Mouse (Mus musculus) CH12.LX (cell line): ENCODE measurements at regions not wholly inside any gene's neighbourhood (a gene's known extent, or its start where the extent isn't known, plus 50 kb on each side); places are given as distances from the start of the nearest gene placed in this dataset.
A peak's percentile ranks its signal among the peaks of the same experiment; 100 is the strongest.

ENCODE experiments used
- DNase-seq: peaks from one replicate; pipeline ENCODE4 v3.0.0-alpha.2; 2013; ENCODE audit errors: extremely low read depth
- H3K27ac ChIP-seq: 2 replicates; pipeline ENCODE4 v1.5.1; 2012; ENCODE audit warnings: low read depth, mild to moderate bottlenecking, control low read depth, moderate library complexity; ENCODE audit not compliant: insufficient read depth
- H3K27me3 ChIP-seq: replicated peaks from 2 replicates; pipeline ENCODE3; 2012; ENCODE audit warnings: inconsistent platforms
- H3K36me3 ChIP-seq, 2 experiments: replicated peaks in 1 of 2; 2 replicates each; pipeline versions ENCODE3 to v1.6.1; 2012; ENCODE audit warnings: inconsistent platforms in 1 of 2, low read length in 1 of 2, mild to moderate bottlenecking in 1 of 2, mixed read lengths in 1 of 2, moderate library complexity in 1 of 2; ENCODE audit not compliant: control insufficient read depth in 1 of 2, insufficient read depth in 1 of 2
- H3K4me1 ChIP-seq, 2 experiments: 2 replicates each; pipeline ENCODE4 v1.6.1; 2012; ENCODE audit warnings: inconsistent platforms in 1 of 2, moderate library complexity in 1 of 2; ENCODE audit not compliant: insufficient read depth in 2 of 2, control insufficient read depth in 1 of 2
- H3K4me2 ChIP-seq: 2 replicates; pipeline ENCODE4 v1.6.1; 2012; ENCODE audit warnings: low read depth, mild to moderate bottlenecking, control low read depth; ENCODE audit not compliant: poor library complexity, insufficient read depth, severe bottlenecking
- H3K4me3 ChIP-seq, 3 experiments: fragments of 150-350 bp in 1 of 3; sonication (generic) in 1 of 3; replicated peaks in 1 of 3; 2 replicates each; pipeline versions ENCODE3 to v1.5.1; 2011 to 2012; ENCODE audit warnings: low read depth in 2 of 3, low read length in 2 of 3, mild to moderate bottlenecking in 2 of 3, moderate library complexity in 2 of 3, control low read depth in 1 of 3, improper control_type of control experiment in 1 of 3, inconsistent platforms in 1 of 3, mixed read lengths in 1 of 3; ENCODE audit not compliant: poor library complexity in 1 of 3
- H3K79me2 ChIP-seq: replicated peaks from 2 replicates; pipeline ENCODE4 v1.6.1; 2012; ENCODE audit warnings: mild to moderate bottlenecking, moderate library complexity; ENCODE audit not compliant: control insufficient read depth, poor library complexity, insufficient read depth, severe bottlenecking; ENCODE audit errors: extremely low read depth
- H3K9ac ChIP-seq: 2 replicates; pipeline ENCODE4 v1.6.1; 2012; ENCODE audit warnings: low read depth, mild to moderate bottlenecking, control low read depth, moderate library complexity; ENCODE audit not compliant: insufficient read depth
- H3K9me3 ChIP-seq: replicated peaks from 2 replicates; pipeline ENCODE3; 2012; ENCODE audit warnings: low read length, inconsistent platforms, mixed read lengths
- BHLHE40 ChIP-seq: IDR thresholded peaks from 2 replicates; pipeline ENCODE4 v1.6.1; 2011; ENCODE audit warnings: mild to moderate bottlenecking, low read depth, low read length, improper control_type of control experiment
- CHD1 ChIP-seq: IDR thresholded peaks from 2 replicates; pipeline ENCODE4 v1.6.1; 2012; ENCODE audit warnings: low read depth, low read length, improper control_type of control experiment, inconsistent platforms
- CTCF ChIP-seq, 2 experiments: IDR thresholded peaks in 1 of 2; conservative IDR thresholded peaks in 1 of 2; 2 replicates each; pipeline ENCODE4 v1.5.1; 2011 to 2012; ENCODE audit warnings: low read depth in 2 of 2, low read length in 2 of 2, improper control_type of control experiment in 1 of 2, inconsistent platforms in 1 of 2, mild to moderate bottlenecking in 1 of 2, moderate library complexity in 1 of 2
- E2F4 ChIP-seq: IDR thresholded peaks from 2 replicates; pipeline ENCODE4 v1.6.1; 2011; ENCODE audit warnings: low read depth, low read length, improper control_type of control experiment; ENCODE audit not compliant: insufficient replicate concordance
- ETS1 ChIP-seq: conservative IDR thresholded peaks from 2 replicates; pipeline ENCODE4 v1.6.1; 2012; ENCODE audit warnings: low read depth, mild to moderate bottlenecking, inconsistent platforms, low read length, improper control_type of control experiment, moderate library complexity
- GABPA ChIP-seq: IDR thresholded peaks from 2 replicates; pipeline ENCODE4 v1.6.1; 2012; ENCODE audit warnings: low read depth, low read length, improper control_type of control experiment, inconsistent platforms; ENCODE audit not compliant: insufficient replicate concordance
- IRF4 ChIP-seq: IDR thresholded peaks from 2 replicates; pipeline ENCODE4 v1.6.1; 2014; ENCODE audit warnings: low read depth, mild to moderate bottlenecking, inconsistent platforms, low read length, improper control_type of control experiment
- MXI1 ChIP-seq: IDR thresholded peaks from 2 replicates; pipeline ENCODE4 v1.6.1; 2011; ENCODE audit warnings: mild to moderate bottlenecking, low read depth, low read length, improper control_type of control experiment
- PAX5 ChIP-seq: IDR thresholded peaks from 2 replicates; pipeline ENCODE4 v1.6.1; 2012; ENCODE audit warnings: low read length, inconsistent platforms, mixed read lengths
- POLR2AphosphoS2 ChIP-seq: IDR thresholded peaks from 2 replicates; pipeline ENCODE4 v1.6.1; 2011; ENCODE audit warnings: low read depth, low read length, improper control_type of control experiment
- RAD21 ChIP-seq: IDR thresholded peaks from 2 replicates; pipeline ENCODE4 v1.6.1; 2011; ENCODE audit warnings: low read depth, mild to moderate bottlenecking, low read length, improper control_type of control experiment, moderate library complexity
- RCOR1 ChIP-seq: conservative IDR thresholded peaks from 2 replicates; pipeline ENCODE4 v1.6.1; 2012; ENCODE audit warnings: low read depth, mild to moderate bottlenecking, inconsistent platforms, low read length, improper control_type of control experiment
- SIN3A ChIP-seq: IDR thresholded peaks from 2 replicates; pipeline ENCODE4 v1.6.1; 2012; ENCODE audit warnings: low read length, improper control_type of control experiment, inconsistent platforms
- TCF12 ChIP-seq: IDR thresholded peaks from 2 replicates; pipeline ENCODE4 v1.6.1; 2014; ENCODE audit warnings: low read depth, mild to moderate bottlenecking, inconsistent platforms, low read length, improper control_type of control experiment
- ZNF384 ChIP-seq: IDR thresholded peaks from 2 replicates; pipeline ENCODE4 v1.6.1; 2012; ENCODE audit warnings: low read depth, low read length, improper control_type of control experiment, inconsistent platforms
- dilution Hi-C: fragments of 300-500 bp; cut with MboI; formaldehyde crosslinking; loops from 2 replicates; pipeline ENCODE4 v1.14.3; 2020; ENCODE audit warnings: low sequenced_read_pairs; ENCODE audit not compliant: extremely low pct_unique_long_range_greater_than_20kb, extremely low pct_ligation_motif_present
- in situ Hi-C: fragments of 300-500 bp; cut with MboI; formaldehyde crosslinking; loops from 3 replicates; pipeline ENCODE4 v1.14.3; 2019; ENCODE audit warnings: low sequenced_read_pairs, low pct_ligation_motif_present, low pct_unique_long_range_greater_than_20kb, mixed read lengths

GRCm38 (mm10) chr5:118407451-118407850, 153.0 kb upstream of the Med13l start:
- in situ Hi-C loops: no loop called here
- no peak overlapping the region for H3K27ac ChIP-seq
- dilution Hi-C loops: no loop called here
- peaks cover 8 to 47% of the 10 kb centered on the region in 2 experiments for H3K4me1 ChIP-seq
- no peaks in the 10 kb centered on the region for H3K79me2 ChIP-seq
- no peak for DNase-seq
- peaks cover 0 to 5% of the 10 kb centered on the region in 2 experiments for H3K36me3 ChIP-seq
- peaks cover 10% of the 10 kb centered on the region for H3K9me3 ChIP-seq
- H3K27me3 ChIP-seq: no peaks in the 10 kb centered on the region
- H3K4me3 ChIP-seq: no peak overlapping the region
- no peak for TF ChIP-seq RCOR1
- peak; percentile 83; the same call in 1 of the 2 replicates for TF ChIP-seq ZNF384
- TF ChIP-seq, all 38 proteins: peak for 1
- no peak overlapping the region for H3K9ac ChIP-seq
- H3K4me2 ChIP-seq: no peak overlapping the region

- H3K79me2 ChIP-seq: no peaks in the 10 kb centered on the region
- no peak overlapping the region for H3K4me2 ChIP-seq
- peaks cover 8 to 52% of the 10 kb centered on the region in 2 experiments for H3K4me1 ChIP-seq
- H3K36me3 ChIP-seq: peaks cover 0 to 3% of the 10 kb centered on the region in 2 experiments
- no peak overlapping the region for H3K27ac ChIP-seq
- peaks cover 10% of the 10 kb centered on the region for H3K9me3 ChIP-seq
- no peak overlapping the region for H3K9ac ChIP-seq
- H3K27me3 ChIP-seq: no peaks in the 10 kb centered on the region
- dilution Hi-C loops: no loop called here
- in situ Hi-C loops: no loop called here
- TF ChIP-seq POLR2AphosphoS2 (no peak), MXI1 (no peak), GABPA (no peak)
- no peak for DNase-seq
- no peak overlapping the region for H3K4me3 ChIP-seq
Observed at GRCm38 (mm10) chr5:118407973-118408372, 152.5 kb upstream of the Med13l start.

GRCm38 (mm10) chr5:118408826-118409225, 151.7 kb upstream of the Med13l start:
- in situ Hi-C loops: no loop called here
- TF ChIP-seq RAD21 (no peak), PAX5 (no peak), CTCF (conservative IDR thresholded peaks at IDR 0.05 in 1 of 2, IDR thresholded peaks at IDR 0.05 in 1 of 2; ENCODE audit: low read depth in 2 of 2, low read length in 2 of 2) (no peak), CHD1 (no peak), ETS1 (no peak), TCF12 (no peak), BHLHE40 (no peak), E2F4 (no peak), SIN3A (no peak), IRF4 (no peak)
- no peak overlapping the region for H3K4me3 ChIP-seq

More at GRCm38 (mm10) chr5:118408826-118409225, 151.7 kb upstream of the Med13l start:
- Histone ChIP-seq H3K4me2 (no peak overlapping the region), H3K9ac (no peak overlapping the region), H3K27ac (no peak overlapping the region), H3K9me3 (peaks cover 10% of the 10 kb centered on the region), H3K36me3 (peaks cover 0 to 3% of the 10 kb centered on the region in 2 experiments), H3K79me2 (no peaks in the 10 kb centered on the region), H3K27me3 (no peaks in the 10 kb centered on the region), H3K4me1 (peaks cover 8 to 55% of the 10 kb centered on the region in 2 experiments)
- dilution Hi-C loops: no loop called here
- no peak for DNase-seq
